Mouse (Mus musculus): Measurements from ENCODE around the gene Impdh1.

GRCm38 (mm10) chr6:29170952-29171388 lies 45.2 kb downstream of the Impdh1 start:
- TF ChIP-seq CTCF (IDR thresholded peaks at IDR 0.05; ENCODE audit: extremely low read depth, insufficient read depth, low read length) (peak; percentile 49; the same call in 1 of the 2 replicates), POLR2A (IDR thresholded peaks at IDR 0.05; ENCODE audit: extremely low read depth, insufficient read depth, low read length) (no peak)

Data from cortical plate, adult 2 months (tissue).